Mouse (Mus musculus) adrenal gland, postnatal 10 days (tissue): Measurements from ENCODE around the gene Ceacam1. TPM values are rescaled to one million over a fixed set of nuclear protein-coding genes. Genes with fewer than 3 reads are reported as not detected.
A peak's percentile ranks its signal among the peaks of the same experiment; 100 is the strongest.
"Not testable (repeated sequence)": the region's sequence is repeated elsewhere in the genome, so short reads cannot be mapped to it uniquely, and the experiment has no call there.

Experiments used
- DNase-seq: peaks from one replicate; pipeline ENCODE4 v3.0.0; 2021; ENCODE audit warnings: mixed read lengths
- total RNA-seq, 2 experiments: library from RNA; stranded (reverse); gene quantifications; 2 replicates each; pipeline ENCODE4 v1.2.3; 2021

Ceacam1 gene
- total RNA-seq, 2 experiments from 2014 or later = 16.0 to 21.7 TPM

DNA sequence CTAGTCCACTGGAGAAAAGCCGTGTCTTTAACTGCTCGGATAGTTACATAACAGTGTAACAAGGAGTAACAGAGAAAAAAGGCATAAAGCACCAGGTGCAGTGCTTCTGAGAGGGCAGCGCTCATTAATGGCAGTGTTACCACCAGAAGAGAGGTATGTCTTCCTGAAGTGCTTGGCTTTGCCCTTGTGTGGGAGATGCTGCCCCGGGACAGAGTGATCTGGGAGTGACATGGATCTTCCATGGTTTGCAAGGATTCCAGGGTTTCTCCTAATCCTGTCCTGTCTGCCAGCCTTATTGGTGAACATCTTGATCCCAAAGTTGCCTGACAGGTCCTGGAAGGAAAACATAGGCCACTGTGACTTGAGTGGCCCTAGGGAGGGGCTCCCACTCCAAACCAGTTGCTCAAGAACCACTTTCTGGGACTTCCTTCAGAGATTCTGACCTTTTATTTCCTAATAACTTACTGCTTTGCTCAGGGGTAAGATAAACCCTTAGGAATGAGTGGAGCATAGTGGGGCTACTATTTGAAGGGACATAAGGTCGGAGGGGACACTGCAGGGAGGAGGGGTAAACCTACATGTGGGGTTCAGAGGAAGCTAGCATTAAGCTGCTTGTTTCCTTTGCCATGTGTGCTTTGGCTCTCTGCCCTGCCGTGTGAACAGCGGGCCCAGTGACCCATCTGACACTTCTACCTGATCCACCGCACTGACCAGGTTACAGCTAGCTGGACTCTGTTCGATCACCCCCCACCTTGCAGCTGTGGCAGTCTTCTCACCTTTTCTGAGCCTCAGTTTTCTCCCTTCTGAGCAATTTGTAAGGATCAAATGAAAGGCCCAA is 37.2 kb downstream of the Ceacam1 start:
- peak; percentile 23 for DNase-seq

DNA sequence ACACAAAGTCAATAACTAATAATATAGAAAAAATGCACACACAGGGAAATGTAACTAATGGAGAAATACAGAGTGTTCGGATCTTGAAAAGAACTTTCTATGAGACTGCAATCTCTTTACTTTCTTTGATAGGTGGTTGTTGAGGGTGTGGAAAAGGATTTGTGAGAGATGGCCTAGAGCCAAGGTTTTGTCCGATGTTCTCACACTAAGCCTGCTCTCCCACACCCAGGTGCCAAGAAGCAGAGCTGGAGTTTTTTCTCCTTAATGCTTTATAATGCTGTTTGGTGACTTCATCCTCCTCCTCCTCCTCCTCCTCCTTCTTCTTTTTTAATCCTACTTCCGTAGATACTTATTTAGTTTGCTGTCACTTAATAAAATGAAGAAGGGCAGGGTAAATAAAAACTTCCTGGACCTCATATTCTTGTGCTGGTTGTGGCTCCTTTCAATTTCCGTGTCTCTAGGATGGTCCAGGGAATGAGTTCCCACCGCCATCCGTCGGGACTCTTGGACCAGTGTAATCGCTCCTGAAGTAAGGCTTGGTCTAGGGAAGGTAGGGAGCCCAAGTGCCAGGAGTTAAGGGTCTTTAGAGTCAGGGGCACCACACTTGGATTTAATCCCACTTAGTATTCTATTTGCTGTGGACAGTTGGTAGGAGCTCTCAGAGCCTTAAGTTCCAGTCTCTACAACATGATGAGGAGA is 38.1 kb downstream of the Ceacam1 start:
- no peak for DNase-seq

DNA sequence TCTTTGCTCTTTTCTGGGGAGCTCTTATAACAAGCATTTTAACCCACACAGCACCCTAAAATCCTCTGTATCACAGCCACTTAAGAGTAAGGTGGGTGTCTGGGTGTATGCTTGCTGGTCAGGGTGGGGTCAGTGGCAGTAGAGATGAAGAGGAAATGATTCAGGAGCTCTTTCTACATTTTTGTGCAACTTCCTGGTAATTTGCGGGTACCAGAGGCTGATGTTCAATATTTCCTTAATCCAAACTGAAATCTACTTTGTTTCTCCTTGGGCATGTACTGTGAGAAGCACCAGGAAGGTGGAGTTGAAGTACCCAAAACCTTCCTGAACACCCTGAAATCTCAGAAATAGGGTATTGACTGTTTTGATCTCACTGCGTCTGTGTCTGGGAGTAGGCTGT is 40.7 kb downstream of the Ceacam1 start:
- DNase-seq = no peak

DNA sequence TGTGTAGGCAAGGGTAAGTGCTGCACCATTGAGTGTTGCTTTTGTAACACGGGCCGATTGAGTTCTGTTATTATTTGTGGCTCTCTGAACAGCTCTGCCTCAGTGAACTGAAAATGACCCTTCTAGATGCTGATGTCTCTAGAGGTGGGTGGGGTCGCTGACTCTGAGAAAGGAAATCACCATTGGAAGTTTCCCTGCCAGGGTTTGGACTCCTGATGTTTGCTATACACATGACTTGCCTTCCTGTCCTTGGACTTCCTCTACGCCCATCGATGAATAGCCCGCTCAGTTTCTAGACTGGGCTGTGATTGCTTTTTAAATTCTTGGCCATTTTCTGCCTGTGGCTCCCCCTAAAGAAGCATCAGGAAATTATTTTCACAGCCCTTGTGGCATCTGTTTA is 41.2 kb downstream of the Ceacam1 start:
- DNase-seq = no peak

DNA sequence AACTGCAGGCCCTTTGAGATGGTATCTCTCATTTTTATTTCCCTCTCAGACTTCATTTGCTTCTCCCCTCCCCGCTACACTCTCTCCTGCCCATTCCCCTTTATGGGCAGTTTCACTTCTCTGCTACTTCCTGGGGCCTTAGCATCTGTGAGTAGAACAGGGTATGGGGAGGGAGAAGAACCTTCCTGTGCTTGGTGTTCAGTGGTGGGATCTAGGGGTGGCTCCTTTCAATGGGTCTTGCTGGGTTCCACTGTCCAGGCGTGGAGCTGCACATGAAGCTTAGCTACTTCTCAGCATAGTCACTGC is 41.9 kb downstream of the Ceacam1 start:
- no peak for DNase-seq

DNA sequence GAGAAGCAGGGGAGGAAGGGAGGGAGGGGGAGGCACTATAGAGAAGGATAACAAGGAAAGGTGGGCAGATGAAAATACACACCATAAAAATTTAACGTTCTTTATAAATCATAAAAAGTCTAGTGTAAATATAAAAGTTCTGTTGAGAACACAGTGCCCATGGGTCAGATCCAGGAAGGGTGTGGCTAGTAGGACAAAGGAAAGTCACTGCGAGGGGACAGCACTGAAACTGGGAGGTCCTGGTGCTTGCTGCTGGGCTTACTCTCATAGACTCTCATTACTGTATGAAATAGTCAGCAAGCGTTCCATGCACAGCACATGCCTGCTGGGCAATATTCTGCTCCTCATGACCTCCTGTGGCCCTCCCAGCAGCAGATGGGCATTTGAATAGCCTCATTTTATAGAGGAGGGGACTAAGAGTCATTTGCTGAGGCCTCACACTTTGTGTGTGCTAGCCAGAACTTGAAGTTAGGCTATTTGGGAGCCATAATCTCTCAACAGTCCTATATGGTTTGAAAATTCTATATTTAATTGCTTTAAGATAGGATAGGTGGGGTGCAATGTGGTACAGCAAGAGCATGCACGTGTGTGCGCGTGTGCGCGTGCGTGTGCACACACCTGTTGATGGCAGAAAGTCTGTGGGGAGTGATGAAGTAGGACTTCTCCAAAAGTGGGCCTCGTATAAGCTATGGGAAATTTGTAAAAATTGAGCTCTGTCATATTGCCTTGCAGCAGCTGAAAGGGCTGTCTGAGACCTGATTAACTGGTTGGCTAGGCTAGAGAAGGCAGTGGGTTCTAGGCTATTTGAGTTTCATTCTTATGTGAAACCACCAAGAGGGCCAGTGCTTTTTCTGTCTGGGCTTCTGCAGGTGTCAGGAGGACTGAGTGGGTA is 42.5 kb downstream of the Ceacam1 start:
- DNase-seq = no peak

DNA sequence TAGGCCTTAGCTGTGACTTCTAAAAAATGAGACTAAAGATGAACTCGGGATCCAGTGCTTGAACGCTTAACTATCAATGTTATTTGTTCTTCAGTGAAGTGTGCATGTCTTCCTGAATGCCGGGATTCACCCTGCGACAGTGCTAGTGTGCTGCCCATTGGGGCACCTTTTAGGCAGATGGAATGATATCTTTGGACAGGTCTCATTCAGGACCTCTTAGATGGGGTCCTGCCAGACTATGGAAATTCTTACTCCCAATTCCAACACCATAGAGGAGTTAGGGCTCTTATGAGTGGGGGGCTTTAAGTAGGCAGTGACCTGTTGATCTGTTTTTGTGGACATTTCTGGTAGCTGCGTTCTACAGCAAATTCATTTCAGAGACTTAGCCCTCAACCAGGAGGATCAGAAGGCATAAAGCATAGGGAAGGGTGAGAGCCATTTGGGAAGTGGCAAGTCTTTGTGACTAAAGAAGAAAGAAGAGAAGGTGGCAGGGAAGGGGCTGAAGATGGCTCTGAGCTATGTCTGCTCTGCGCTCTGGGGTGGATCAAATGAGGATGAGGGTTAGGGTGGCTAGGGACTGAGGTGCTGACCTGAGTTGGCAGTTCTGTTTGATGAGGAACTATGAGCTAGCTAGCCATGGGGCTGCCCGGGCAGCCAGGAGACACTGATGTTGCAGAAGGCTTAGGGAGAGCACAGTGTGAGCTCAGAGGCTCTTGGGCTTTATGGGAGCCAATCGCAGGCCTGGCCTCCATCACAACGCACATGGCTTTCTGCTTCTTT is 43.4 kb downstream of the Ceacam1 start:
- DNase-seq = no peak

DNA sequence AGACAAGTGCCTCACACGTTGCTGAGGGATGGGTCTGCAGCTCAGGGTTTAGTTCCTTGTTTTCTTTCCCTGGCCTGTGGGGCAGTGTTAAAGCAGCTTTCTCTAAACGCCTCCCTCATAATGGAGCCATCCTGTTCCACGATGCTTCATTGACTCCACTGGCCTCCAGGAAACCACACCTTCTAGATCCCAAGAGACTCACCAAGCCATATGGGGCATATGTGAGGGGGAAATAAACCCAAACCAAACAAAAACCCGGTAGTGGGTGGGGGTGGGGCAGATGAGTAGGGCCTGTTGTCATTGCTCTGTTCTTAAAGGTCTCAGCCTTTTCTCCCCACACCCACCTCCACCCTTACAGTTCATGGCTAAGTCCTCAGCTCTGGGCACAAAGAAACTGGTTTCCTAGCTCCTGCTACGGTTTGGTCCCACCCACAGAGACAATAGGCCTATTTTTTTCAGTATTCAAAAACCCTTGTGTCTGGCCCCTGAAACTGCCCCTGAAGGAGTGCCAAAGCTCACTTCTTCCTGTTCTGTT is 44.3 kb downstream of the Ceacam1 start:
- no peak for DNase-seq

DNA sequence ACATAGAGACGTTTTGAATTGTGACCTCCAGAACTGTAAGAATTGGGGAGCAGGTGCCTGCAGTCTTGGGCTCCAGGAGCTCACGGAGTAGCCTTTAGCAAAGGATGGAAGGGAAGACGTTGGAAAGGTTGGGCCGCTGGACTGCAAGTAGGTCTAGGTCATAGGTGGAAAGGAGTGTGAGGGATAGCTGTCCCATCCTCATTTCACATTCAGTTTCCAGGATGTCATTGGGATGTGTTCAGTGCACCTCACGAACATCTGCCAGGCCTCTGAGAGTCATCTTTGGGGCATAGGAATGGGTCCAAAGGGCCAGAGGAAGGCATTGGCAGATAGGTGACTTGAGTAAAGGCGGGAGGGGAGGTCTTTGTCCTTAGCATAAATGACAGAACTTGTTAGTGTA is 45.0 kb downstream of the Ceacam1 start:
- DNase-seq = no peak

DNA sequence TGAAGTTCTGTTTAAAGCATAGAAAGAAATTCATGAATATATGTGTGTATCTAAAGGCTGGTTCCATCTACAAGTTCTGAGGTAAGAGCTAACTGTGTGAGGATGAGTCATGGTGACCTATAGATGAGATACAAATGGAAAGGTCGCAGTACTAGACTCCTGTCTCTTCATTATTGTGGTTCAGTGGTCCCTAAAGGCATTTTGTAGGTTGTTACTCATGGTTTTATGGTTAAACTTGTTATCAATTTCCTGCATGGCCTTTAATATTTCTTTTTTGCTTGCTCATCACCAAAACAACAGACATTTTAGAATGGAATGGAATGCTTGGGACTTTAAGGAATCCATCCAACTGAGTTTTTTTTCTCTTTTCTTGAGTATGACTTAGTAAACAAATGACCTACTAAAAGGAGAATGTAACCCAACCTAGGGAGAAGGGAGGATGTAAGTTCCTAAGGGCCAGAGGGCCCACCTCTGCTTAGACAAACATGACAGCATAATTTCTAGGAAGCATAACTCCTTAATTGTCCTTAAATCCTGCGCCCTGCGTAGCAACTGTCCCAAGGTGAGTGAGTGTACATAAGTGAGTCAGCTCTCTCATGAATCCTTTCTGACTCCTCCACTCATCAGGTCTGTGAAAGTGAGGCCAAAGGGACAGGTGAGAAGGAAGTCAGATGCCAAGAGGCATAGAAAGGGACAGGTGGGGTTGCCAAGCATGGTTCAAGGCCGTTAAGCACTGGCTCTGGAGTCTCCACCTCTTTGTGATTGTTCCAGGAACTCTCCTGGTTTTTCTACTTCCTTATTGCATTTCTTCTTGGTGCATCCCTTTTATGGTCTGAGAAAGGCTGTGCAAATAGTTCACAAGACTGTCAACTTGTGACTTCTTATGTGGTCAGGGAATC is 47.3 kb downstream of the Ceacam1 start:
- no peak for DNase-seq

DNA sequence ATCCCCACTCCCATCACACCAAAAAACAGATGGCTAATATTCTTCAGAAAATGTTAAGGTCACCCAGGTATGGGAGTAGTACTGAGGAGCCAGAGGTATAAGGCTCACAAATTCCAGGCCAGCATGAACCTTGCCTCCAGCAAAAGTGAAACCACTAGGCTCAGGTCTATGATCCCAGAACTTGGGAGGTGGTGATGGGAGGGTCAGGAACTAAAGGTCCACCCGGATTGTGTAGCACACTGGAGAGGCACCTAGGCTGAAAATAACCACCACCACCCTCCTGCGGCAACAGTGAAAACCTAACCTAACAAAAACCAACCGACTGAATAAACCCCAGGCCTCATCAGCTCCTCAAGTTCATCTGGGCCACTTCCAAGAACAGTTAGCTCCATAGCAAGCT is 49.1 kb downstream of the Ceacam1 start:
- no peak for DNase-seq

DNA sequence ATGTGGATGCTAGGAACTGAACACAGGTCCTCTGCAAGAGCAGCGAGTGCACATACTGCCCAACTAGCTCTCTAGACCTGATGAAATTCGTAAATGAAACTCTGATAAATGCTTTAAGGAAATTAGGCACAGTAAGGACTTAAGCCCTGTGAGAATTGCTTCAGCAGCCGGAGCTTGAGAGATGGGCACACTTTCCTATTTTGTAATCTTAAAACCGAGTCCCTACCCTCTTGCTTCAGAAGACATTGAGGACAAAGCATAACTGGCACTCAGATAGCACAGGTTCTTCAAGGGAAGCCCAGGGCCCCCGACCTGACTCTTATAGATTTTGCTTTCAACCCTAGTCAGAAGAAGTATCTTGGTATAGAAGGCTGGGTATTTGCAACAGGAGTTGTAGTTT is 50.3 kb downstream of the Ceacam1 start:
- DNase-seq = no peak

DNA sequence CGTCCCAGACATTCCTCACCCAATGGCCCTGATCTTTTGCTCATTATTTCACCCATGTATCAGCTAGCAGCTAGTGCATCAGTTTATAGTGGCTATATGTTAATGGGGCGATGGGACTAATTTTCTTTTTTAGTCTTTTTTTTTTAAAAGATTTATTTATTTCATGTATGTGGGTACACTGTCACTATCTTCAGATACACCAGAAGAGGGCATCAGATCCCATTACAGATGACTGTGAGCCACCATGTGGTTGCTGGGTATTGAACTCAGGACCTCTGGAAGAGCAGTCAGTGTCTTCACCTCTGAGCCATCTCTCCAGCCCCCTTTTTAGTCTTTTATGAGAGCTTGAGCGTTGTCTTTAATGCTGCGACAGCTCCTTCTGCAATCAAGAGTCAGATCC is 51.0 kb downstream of the Ceacam1 start:
- DNase-seq = not testable (repeated sequence)

DNA sequence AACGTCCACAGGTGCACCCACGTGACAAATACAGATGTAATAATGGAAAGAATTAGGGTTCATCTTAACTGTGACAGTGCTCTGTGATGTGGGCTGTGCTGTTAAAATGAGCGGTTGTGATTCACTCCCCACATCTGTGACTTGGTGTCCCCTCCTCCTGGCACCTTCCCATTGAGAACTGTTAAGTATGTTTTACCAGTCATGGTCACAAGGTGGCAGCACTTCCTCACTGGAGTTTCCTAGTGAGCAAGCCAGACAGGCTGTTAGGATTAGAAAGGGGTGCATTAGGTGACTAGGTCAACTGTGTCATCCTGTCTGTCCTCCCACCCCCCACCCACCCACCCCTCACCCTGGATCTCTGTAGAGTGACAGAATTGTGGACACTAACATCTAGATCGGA is 53.0 kb downstream of the Ceacam1 start:
- DNase-seq = peak; percentile 90

DNA sequence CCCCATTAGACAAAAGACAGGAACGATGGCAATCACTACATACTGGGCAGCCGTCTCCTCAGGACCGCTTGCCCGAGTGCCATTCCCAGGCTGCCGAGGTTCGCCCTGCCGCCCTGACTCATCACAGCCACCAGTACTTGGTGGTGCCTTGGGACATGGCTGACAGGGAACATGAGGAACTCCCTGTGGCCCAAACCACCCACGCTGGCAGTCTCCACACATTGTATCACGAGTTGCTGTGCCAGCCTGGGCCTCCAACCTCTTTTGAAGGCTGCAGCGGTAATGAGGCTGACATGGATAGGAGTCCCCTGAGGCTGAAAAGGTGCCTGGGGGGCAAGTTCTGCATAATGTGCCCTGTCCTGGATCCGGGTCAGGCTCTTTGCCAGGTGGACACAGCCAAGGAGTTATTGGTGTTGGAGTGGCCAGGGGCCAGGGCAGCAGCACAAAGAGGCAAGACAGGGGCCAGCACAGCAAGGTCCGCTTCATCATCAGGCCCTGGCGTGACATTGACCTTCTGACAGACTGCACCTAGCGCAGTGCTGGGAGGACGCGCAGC is 55.0 kb downstream of the Ceacam1 start:
- DNase-seq = peak; percentile 29

DNA sequence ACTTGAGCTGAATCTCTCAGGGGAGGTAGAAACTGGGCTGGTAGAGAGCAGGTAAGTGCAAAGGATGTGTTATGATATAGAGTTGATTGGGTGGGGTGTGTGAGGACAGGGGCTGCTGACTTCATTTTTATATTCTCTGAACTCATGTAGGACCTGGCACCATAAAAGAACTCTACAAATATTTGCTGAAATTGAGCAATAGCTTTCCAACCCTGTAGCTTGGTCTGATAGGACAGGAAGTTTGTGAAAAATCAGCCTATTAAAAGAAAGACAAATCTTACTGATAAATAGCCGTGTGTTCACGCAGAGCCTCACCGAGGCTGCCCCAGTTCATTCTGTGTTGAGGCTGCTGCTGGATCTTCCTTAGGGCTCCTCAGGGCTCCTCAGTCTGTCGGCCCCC is 57.5 kb downstream of the Ceacam1 start:
- no peak for DNase-seq

DNA sequence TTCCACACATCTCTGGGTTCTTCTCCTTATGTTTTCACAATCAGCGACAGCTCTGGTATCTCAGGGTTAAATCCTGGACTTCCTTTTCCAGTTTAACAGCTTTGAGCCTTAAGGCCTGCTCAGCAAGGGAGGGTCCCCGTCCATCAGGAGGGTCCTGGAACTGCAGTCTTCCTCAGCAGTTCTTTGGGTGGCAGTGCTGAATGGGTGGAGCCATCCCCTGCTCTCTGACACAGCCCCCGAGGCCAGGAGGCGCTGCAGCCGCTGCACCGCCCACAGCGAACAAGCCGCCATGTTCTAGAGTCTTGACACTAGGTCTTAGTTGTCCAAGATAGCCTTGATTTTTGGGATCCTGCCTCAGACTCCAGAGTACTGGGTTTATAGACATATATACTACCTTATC is 57.9 kb downstream of the Ceacam1 start:
- DNase-seq = no peak

DNA sequence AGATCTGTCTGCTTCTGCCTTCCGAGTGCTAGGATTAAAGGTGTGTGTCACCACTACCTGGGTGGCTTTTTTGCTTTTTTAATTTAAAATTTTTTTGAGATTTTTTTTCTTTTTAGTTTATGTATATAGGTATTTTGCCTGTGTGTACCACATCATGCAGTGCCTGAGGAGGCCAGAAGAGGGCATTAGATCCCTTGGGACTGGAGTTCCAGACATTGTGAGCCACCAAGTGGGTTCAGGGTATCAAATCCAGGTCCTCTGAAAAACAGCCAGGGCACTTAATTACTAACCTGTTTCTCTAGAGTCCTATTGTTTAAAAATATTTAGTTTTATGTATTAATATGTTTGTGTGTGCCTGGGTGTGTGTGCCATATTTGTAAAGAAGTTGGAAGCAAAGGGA is 59.8 kb downstream of the Ceacam1 start:
- DNase-seq = peak; percentile 51

DNA sequence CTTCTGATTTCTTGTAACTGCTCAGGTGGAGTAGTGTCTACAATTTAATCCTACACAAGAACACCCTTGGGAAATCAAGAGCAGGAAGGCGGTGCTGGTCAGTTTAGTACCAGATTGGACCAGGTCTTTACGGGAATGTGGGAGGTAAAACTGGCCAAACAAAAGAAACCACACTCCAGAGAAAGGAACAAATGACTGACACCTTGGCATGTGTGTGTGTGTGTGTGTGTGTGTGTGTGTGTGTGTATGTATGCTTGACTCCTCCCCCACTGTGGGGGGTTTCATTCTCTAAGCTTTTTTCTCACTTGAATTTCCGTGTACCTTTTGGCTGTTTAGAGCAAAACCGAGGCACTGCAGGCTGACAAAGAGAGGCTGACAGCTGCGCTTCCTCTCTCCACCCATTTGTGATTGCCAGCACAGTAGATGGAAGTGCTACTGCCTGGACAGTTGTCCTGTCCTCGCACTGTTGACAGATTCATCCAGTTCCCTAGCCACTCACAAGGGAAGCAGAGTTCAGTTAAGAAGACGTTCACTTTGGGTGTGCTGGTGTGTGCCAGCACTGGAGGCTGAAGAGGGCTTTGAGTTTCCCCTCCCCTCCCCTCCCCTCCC is 64.5 kb downstream of the Ceacam1 start, which contains the start of gene Cxcl17:
TSS of gene Cxcl17 (minus strand) at position 54 of the 609 bp plus-strand sequence.
- no peak for DNase-seq

DNA sequence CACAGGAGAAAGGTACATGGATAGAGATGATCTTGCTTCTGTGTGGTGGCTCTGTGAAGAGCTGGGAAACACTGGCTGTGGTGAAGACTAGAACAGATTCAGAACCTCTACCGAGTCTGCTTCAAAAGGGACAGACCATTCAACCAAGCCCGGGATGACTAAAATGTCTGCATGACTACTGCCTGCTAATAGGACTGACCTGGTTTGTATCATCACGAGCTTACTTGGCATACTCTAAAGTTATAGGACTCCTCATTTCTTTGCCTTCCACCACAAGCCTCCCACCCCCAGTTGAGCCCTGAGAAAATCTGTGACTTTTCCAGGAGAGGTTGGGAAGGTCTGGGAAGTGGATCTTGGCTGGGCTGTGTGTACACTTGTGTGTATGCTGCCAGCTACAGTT is 65.5 kb downstream of the Ceacam1 start:
- DNase-seq = no peak
